In the genomic region with DNA sequence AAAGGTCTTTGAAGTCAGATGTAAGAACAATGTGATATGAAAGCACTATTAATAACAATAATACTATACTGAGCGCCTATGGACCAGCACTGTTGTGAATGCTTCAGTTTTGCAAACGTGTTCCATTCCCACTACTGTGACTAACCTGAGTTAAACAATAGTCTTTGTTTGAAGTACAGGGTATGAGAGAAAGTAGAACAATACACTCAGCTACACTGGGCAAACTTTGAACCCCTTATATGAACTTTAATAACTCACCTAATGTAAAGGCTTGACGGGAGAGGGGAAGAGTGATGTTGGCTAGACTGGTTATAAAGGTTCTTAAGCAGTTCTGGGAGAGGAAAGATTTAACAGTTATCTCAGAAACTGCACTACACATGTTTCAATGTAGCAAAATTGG, we compare ENCODE assay signal across 15 mouse cellular contexts.
"Had no signal": no experiment of that assay in that cellular context is flagged by ENCODE, and none has a peak within 500 bp of the region (broad histone marks: within the 10 kb centered on the region; RNA-seq: fewer than 3 reads in every experiment).

No protein-coding gene starts in this region.

- H3K4me2 ChIP-seq: lung, embryonic 15.5 days; midbrain, embryonic 11.5 days; midbrain, embryonic 13.5 days; midbrain, embryonic 15.5 days; neural tube, embryonic 12.5 days had no signal

- ATAC-seq: lung, postnatal 0 days; midbrain, embryonic 13.5 days; midbrain, embryonic 15.5 days had no signal

- H3K36me3 ChIP-seq: lung, embryonic 15.5 days; midbrain, embryonic 15.5 days; neural tube, embryonic 12.5 days had no signal

- H3K9ac ChIP-seq: lung, embryonic 15.5 days; midbrain, embryonic 13.5 days; midbrain, embryonic 15.5 days; neural tube, embryonic 12.5 days had no signal

- H3K27ac ChIP-seq: lung, embryonic 15.5 days; macrophage; midbrain, embryonic 13.5 days; midbrain, embryonic 15.5 days; neural tube, embryonic 12.5 days had no signal

- H3K9me3 ChIP-seq: lung, embryonic 15.5 days; megakaryocyte, embryonic 14.5 days; midbrain, embryonic 13.5 days; midbrain, embryonic 15.5 days; neural tube, embryonic 12.5 days had no signal

- H3K4me3 ChIP-seq: lung, embryonic 15.5 days; megakaryocyte, embryonic 14.5 days; midbrain, embryonic 13.5 days; midbrain, embryonic 15.5 days; neural tube, embryonic 12.5 days had no signal

- H3K4me1 ChIP-seq: neural tube, embryonic 12.5 days had no signal

- H3K27me3 ChIP-seq: lung, embryonic 15.5 days; megakaryocyte, embryonic 14.5 days; midbrain, embryonic 13.5 days; midbrain, embryonic 15.5 days; neural tube, embryonic 12.5 days had no signal

- DNase-seq: lung, adult 2 months; lung, postnatal 14 days; lung, postnatal 36 days; right cerebral cortex, postnatal 14 days; thymus, adult 18-20 months; thymus, postnatal 14 days; thymus, postnatal 36 days had no signal
